Mouse (Mus musculus): Measurements from ENCODE around the gene Wdr6.

Gene Wdr6

GRCm38 (mm10) chr9:108573774-108574690 lies 4.5 kb downstream of the Wdr6 start:
- DNase-seq (ENCODE audit: low spot score) = peak; percentile 72

GRCm38 (mm10) chr9:108572321-108572720 lies 6.2 kb downstream of the Wdr6 start:
- DNase-seq (ENCODE audit: low spot score) = no peak

GRCm38 (mm10) chr9:108571401-108571973 lies 7.1 kb downstream of the Wdr6 start:
- DNase-seq (ENCODE audit: low spot score) = no peak

- DNase-seq (ENCODE audit: low spot score) = peak; percentile 87
Measured at GRCm38 (mm10) chr9:108570207-108570896, 8.2 kb downstream of the Wdr6 start.

DNA sequence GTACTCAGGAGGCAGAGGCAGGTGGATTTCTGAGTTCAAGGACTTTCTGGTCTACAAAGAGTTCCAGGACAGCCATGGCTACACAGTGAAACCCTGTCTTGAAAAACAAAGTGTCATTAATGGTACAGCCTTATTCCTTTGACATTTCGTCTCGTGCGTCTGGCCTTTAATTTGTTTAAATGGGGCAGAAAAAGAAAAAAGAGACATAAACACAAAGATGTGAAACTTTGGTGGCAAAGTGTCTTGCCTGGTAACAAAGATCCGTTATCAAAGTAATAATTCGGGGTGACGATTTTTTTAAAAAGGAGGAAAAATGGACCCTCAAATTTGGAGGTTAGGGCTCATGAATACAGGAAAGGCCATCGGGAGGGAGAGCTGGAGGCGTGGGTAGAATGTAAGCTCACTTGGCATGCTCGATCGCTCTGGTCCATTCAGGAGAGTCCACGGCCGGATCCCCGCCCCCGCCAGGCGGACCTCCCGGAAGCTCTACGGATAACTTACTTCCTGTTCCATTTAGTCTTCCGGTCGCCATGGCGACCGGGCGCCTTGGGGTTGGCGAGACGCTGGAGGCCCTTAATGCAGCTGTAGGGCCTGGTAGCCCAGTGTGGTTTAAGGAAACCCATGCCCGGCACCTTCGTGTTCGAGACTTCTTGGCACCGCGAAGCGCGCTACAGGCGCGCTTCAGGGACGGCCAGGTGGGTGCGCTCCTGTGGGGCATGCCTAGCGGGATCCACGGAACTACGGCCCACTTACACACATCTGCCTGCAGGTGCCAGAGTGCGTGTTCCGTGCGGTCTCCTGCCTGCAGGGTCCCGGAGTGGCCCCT lies 8.9 kb downstream of the Wdr6 start, which contains the start of gene Dalrd3:
Gene Dalrd3 (plus strand): TSS at position 506 of the 826 bp plus-strand sequence.
- peak; percentile 92 for DNase-seq (ENCODE audit: low spot score)

DNA sequence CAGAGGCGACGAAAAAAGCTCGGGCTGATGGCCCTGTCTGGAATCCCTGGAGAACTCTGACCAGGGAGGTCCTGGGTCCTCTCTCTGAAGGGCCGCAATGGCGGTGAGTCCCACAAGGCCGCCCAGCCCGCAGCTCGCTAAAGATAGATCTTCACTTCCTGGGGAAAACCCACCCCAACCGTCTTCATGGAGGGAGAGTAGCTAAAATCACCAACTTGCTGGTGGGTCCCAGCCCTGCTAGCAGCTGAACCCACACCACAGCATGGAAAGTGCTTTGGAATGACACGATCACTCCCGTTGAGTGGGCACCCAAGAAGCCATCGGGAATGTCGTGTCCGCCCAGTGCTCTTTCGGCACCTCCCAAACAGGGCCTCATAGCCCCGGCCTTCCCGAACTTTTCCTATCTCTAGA lies 10.0 kb downstream of the Wdr6 start:
- DNase-seq (ENCODE audit: low spot score) = no peak

DNA sequence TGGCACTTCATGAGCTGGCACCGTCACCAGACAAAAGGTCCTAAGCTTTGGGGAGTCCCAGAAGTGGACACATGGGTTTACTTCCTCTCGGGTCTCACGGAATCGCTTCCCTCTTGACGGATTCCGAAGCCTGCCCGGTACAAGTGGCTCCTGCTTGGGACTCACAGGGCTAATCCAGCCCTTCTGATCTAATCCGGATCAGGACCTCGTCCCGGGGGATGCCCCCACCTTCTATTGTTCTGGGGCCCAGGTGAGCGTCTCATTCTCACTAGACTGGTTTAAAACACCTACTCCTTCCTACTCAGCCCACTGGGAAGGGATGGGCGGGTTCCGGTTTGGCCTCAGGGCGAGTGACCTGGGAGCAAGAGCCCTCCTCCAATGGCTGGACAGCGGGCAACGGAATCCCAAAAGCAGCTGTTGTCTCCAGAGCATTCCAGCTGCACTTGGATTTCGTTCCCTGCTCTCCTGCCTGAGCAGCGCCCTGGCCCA lies 10.6 kb downstream of the Wdr6 start:
- peak; percentile 43 for DNase-seq (ENCODE audit: low spot score)

DNA sequence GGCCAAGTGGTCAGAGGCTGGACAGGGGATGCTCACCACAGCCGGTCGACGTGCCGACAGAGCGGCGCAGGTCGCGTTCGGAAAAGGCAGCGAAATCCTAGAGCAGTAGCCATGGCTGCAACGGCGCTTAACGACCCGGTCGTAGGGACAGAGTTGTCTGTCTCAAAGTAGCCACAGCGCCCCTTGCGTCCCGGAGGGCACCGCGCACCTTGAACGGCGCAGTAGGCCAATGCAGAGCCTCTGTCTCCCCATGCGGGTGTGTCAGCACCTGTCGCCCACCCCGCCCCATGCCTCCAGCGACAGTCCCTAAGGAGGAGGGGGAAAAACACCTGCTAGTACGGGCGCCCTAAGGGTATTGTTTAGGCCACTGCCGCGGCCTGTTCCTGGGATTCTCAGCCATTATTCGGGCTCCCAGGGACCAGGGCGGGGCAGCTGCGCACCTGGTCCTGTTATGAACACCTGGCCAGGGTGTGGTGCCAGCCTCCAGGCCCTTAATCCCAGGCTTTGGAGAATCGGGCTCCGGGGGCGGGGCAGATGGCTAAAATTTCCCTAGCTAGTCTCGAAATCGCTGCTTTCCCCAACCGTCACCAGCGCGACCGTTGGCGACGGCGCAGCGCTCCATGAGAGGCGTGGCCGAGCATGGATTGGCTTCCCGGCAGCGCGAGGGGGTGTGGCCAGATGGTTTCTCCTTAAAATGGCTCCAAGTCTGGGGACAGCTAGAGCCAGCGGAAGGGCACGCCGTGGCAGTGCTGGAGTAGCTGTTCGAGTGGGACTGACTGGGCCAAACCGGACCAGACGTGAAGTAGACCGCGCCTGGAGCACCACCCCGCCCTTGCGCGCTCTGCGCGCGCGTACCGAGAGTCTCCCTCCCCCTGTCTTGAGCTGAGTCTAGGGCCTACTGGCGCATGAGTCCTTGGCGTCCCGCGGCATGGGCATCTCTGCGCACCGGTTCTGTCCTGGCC lies 11.4 kb downstream of the Wdr6 start, which contains the start of gene Ndufaf3:
Gene Ndufaf3 (minus strand): TSS at position 620 of the 962 bp plus-strand sequence.
- DNase-seq (ENCODE audit: low spot score) = peak; percentile 94

DNA sequence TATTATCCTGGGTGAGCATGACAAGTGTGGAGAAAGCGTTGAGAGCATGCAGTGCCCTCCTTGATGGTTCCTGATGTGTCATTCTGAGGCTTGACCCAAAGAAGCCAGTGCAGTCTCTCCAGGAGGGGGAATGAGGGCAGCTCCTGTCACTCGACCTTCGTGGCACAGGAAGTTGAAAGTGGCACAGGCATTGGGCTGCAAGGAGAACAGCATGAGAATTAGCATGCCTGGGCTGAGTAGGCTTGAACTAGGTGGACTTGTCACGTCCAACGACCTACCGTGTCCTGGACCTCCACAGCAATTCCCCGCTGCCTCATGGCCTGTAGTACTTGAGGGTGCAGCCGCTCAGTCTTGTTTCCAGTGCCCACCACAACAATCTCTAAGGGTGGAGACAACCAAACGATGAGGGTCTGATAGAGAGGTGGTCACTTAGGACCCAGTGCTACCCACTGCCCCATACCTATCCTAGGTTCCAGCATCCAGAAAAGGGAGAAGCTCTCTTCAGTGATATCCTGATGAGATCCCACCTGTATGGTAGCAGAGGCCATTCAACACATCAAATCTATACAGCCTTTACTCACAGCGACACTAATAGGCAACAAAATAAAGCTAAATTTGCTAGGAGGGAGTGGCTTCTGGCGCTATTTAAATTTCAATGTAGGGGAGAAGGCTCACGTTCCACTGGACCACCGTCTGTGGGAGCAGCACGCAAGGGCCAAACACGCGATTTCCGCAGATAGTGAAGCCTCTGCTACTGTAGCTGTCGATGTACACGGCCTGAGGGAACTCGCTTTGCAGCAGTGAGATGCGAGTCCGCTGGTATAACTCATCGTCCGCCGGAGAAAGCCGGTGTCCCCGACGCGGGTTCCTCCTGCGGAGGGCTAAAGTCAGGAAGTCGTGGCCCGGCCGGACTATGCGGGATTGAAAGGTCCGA lies 12.4 kb downstream of the Wdr6 start:
- DNase-seq (ENCODE audit: low spot score) = no peak

GRCm38 (mm10) chr9:108564131-108564530 lies 14.4 kb downstream of the Wdr6 start:
- no peak for DNase-seq (ENCODE audit: low spot score)

DNA sequence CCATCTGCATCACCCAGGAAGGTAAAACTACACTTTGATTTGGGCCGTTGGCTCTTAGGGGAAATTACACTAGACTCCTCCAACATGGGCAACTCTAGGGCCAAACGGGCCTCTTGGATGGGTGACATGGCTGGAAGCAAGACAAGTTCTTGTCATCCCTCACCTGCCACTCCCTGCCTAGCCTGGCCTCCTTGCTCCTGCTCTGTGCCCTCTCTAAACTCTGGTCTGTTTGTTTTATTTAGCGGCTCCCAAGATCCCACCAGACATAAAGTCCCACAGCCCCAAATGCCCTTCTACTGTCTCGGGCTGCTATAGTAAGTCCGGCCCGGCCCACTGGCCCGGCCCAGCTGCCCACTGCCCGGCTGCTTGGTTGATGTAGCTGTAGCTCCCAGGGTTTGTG lies 14.9 kb downstream of the Wdr6 start:
- DNase-seq (ENCODE audit: low spot score) = no peak

DNA sequence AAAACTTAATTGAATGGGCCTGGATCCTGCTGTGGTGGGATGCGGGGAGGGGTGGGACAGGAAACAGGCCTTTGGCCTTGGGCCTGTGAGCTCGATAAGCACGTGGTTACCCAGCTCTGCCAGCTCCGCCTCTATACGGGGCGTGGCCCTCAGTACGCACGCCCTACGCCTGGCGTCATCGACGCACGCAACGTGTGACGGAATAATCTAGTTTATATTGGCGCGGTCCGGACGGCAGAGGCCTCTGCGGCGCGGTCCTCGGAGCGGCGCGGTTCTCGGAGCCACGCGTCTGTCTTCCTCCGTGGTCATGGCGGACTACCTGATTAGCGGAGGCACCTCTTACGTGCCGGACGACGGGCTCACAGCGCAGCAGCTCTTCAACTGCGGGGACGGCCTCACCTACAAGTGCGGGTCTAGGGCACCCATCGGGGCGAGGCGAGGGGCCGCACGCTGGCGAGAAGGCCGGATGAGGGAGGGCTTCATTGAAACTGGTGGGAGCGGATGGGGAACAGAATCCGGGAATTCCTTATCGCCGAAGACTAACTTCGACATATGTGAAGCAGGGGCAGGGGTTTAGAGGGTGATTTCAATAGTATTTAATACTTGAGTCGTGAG lies 18.2 kb downstream of the Wdr6 start, which contains the start of gene Impdh2:
Gene Impdh2 (plus strand): TSS at position 60 of the 615 bp plus-strand sequence.
- peak; percentile 97 for DNase-seq (ENCODE audit: low spot score)

- no peak for DNase-seq (ENCODE audit: low spot score)
Measured at GRCm38 (mm10) chr9:108559169-108559568, 19.4 kb downstream of the Wdr6 start.

- no peak for DNase-seq (ENCODE audit: low spot score)
Measured at GRCm38 (mm10) chr9:108546875-108547274, 31.7 kb downstream of the Wdr6 start.

- no peak for DNase-seq (ENCODE audit: low spot score)
Measured at GRCm38 (mm10) chr9:108545986-108546385, 32.6 kb downstream of the Wdr6 start.

- DNase-seq (ENCODE audit: low spot score) = no peak
Measured at GRCm38 (mm10) chr9:108540846-108541245, 37.7 kb downstream of the Wdr6 start.

- DNase-seq (ENCODE audit: low spot score) = no peak
Measured at GRCm38 (mm10) chr9:108531496-108531895, 47.0 kb downstream of the Wdr6 start.

DNA sequence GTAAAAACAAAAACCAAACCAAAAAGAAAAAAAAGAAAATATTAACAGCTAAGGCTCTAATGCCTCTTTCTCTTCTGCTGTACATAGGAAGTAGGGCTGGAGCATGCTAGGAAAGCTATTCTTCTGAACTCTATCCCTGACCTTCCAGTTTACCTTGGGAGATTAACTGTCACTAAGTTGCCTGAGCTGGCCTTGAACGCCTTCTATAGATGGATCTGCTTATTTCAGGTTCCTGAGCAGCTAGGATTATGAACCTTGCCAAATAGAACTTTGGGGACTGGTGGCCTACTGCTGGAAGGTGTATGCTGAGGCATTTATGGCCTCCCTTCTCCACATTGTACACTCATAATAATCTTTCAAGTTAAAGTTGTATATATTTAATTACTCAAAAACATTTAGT lies 47.6 kb downstream of the Wdr6 start:
- no peak for DNase-seq (ENCODE audit: low spot score)

DNA sequence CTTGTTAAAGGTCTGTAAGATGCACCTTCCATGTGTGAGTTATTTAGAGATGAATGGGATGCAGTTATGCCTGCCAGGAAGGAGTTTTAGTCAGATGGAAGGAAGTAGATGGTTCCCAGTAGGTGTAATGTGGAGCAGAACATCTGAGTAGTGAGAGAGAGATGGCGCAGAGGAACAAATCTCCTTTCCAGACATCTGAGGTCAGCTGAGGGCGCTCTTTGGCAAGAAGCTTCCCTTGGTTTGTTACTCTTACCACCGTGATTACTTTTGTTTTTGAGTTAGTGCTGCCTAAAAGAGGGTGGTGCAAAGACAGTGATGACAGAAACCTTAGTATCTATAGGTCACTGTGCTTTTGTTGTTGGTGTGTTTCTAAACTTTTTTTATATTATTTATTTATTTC lies 53.1 kb downstream of the Wdr6 start:
- no peak for DNase-seq (ENCODE audit: low spot score)
